Mouse (Mus musculus) forebrain, postnatal 0 days (tissue): ENCODE results near the gene Psme1. TPM values are rescaled to one million over a fixed set of nuclear protein-coding genes. Genes with fewer than 3 reads are reported as not detected.

Experiments
- ATAC-seq: fragments of 200-750 bp; cut with Nextera tagmentation; 2 replicates; pipeline ENCODE4 v1.8.0; 2017; ENCODE audit warnings: mild to moderate bottlenecking, moderate library complexity
- DNase-seq: peaks from one replicate; pipeline ENCODE4 v3.0.0-alpha.2; 2015
- H3K27ac ChIP-seq: fragments of 300-500 bp; sonication (generic); 2 replicates; pipeline ENCODE4 v1.5.1; 2014; ENCODE audit warnings: low read depth, mild to moderate bottlenecking, antibody characterized with exemption, low read length, moderate library complexity, mixed read lengths
- H3K27me3 ChIP-seq: fragments of 300-500 bp; sonication (generic); 2 replicates; pipeline ENCODE4 v1.6.1; 2014; ENCODE audit warnings: mild to moderate bottlenecking, low read length, mixed read lengths; ENCODE audit not compliant: insufficient read depth
- H3K36me3 ChIP-seq: fragments of 300-500 bp; sonication (generic); 2 replicates; pipeline ENCODE4 v1.6.1; 2014; ENCODE audit warnings: mild to moderate bottlenecking, moderate library complexity; ENCODE audit not compliant: insufficient read depth
- H3K4me1 ChIP-seq: fragments of 300-500 bp; sonication (generic); 2 replicates; pipeline ENCODE4 v1.6.1; 2014; ENCODE audit warnings: antibody characterized with exemption; ENCODE audit not compliant: insufficient read depth
- H3K4me2 ChIP-seq: fragments of 300-500 bp; sonication (generic); 2 replicates; pipeline ENCODE4 v1.6.1; 2014; ENCODE audit warnings: low read depth, mild to moderate bottlenecking, moderate library complexity
- H3K4me3 ChIP-seq: fragments of 300-500 bp; sonication (generic); 2 replicates; pipeline ENCODE4 v1.5.1; 2014; ENCODE audit warnings: low read depth, low read length, mixed read lengths
- H3K9ac ChIP-seq: fragments of 300-500 bp; sonication (generic); 2 replicates; pipeline ENCODE4 v1.6.1; 2014; ENCODE audit warnings: mild to moderate bottlenecking
- H3K9me3 ChIP-seq: fragments of 300-500 bp; sonication (generic); 2 replicates; pipeline ENCODE4 v1.6.1; 2016; ENCODE audit warnings: low read length
- CTCF ChIP-seq: sonication (generic); IDR thresholded peaks from 2 replicates; pipeline ENCODE4 v1.5.1; 2016; ENCODE audit warnings: antibody characterized with exemption, control low read depth, low read depth
- WGBS: fragments of 180-500 bp; shearing (Covaris S2); extraction: QIAGEN DNeasy Blood & Tissue Kit; methylation state at CpG from one replicate; pipeline ENCODE4 v1.1.7; 2014; 5-methylcytosine and 5-hydroxymethylcytosine counted together
- polyA plus RNA-seq: library from polyadenylated mRNA; unstranded; fragments of >200 nt; fragmentation: Nextera tagmentation; extraction: Ambion mirVana; gene quantifications from 2 replicates; pipeline ENCODE4 v1.2.1, GENCODE M21; 2015
- total RNA-seq: library from RNA; depleted of rRNA; stranded (reverse); fragments of >200 nt; gene quantifications from 2 replicates; pipeline ENCODE4 v1.2.3, GENCODE M21; 2014

The Psme1 gene
- total and polyA plus RNA-seq, 2 experiments from 2014 or later = 136 to 238 TPM

DNA sequence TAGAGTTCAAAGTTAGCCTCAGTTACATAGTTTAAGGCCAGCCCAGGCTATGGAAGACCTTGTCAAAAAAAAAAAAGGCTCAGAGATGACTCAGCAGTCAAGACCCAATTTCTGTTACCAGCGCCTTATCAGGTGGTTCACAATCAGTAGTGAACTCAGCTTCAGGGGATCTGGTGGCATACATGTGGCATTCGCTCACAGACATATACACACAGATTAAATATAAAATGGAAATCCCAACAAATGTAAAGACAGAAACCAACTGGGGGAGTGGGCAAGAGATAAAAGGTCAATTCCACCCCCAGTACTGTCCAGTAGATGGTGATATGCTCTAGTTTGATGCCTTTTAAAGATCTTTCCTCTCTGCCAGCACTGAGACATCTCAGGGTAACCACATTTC lies 8.2 kb downstream of the Psme1 start:
- no peak for TF ChIP-seq CTCF
- no peak overlapping the region for H3K9ac ChIP-seq
- peaks cover 5% of the 10 kb centered on the region; the same call in 1 of the 2 replicates for H3K4me1 ChIP-seq
- no peak overlapping the region for H3K27ac ChIP-seq
- DNase-seq = no peak
- no peaks in the 10 kb centered on the region for H3K27me3 ChIP-seq
- WGBS = 96% methylated on average over 2 of the region's 2 CpGs
- no peak overlapping the region for H3K4me3 ChIP-seq
- no peak overlapping the region for H3K4me2 ChIP-seq
- ATAC-seq = no peak
- no peaks in the 10 kb centered on the region for H3K9me3 ChIP-seq
- peaks cover 7% of the 10 kb centered on the region for H3K36me3 ChIP-seq

DNA sequence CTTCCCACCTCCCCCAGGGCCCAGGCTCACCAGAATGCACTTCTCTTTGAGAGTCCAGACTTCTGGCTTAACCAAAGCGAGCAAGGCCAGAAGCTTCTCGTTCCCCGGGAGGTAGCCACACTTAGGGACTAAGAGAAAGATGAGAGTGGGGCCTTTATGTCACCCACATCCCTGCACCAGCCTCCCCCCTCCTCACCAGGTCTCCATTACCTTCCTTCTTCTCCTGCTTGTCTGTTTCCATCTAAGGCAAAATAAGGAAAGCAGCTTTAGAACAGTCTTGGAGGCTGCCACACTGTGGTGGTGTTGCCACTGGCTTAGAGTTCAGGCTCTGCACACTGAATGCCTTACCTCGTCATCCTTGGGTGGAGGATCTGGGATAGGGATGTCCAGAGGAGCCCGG lies 11.3 kb downstream of the Psme1 start:
- Histone ChIP-seq H3K4me1 (peaks cover 19% of the 10 kb centered on the region), H3K4me3 (no peak overlapping the region), H3K4me2 (no peak overlapping the region), H3K36me3 (peaks cover 8% of the 10 kb centered on the region; the same call in 1 of the 2 replicates), H3K9me3 (no peaks in the 10 kb centered on the region), H3K9ac (no peak overlapping the region), H3K27me3 (no peaks in the 10 kb centered on the region), H3K27ac (no peak overlapping the region)
- no peak for DNase-seq
- 93% methylated on average over 5 of the region's 5 CpGs for WGBS
- no peak for TF ChIP-seq CTCF
- ATAC-seq = no peak

DNA sequence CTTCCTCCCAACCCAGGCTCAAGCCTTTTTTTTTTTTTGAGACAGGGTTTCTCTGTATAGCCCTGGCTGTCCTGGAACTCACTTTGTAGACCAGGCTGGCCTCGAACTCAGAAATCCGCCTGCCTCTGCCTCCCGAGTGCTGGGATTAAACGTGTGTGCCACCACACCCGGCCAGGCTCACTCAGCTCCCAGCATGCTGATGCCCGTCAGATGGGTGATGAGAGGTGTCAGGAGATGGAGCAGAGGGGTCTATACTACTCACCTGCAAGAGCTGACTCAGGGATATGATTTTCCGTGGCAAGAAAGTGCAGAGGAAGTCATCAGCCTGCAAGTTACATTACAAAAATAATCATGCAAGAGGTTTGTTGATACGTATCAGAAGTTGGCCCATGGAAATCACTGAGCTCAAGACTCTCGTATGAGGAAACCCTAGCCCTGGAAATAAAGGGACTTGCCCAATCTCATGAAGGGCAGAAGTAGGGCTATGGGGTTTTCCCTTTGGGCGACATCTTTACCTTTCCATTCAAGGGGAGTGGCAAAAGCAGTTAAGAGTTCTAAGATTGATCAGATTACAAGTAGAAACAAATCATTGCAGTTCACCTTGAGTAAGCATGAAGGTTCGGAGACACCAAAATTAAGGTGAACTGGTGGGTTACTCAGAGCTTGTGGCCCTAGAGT lies 12.0 kb downstream of the Psme1 start:
- WGBS = 86% methylated on average over 11 of the region's 11 CpGs
- Histone ChIP-seq H3K27ac (no peak overlapping the region), H3K4me3 (peak overlapping the region; percentile 80), H3K4me2 (peak overlapping the region; percentile 95), H3K9me3 (no peaks in the 10 kb centered on the region), H3K27me3 (no peaks in the 10 kb centered on the region), H3K4me1 (peaks cover 19% of the 10 kb centered on the region), H3K36me3 (peaks cover 15% of the 10 kb centered on the region), H3K9ac (peak overlapping the region; percentile 57)
- no peak for DNase-seq
- ATAC-seq = no peak
- TF ChIP-seq CTCF = no peak

DNA sequence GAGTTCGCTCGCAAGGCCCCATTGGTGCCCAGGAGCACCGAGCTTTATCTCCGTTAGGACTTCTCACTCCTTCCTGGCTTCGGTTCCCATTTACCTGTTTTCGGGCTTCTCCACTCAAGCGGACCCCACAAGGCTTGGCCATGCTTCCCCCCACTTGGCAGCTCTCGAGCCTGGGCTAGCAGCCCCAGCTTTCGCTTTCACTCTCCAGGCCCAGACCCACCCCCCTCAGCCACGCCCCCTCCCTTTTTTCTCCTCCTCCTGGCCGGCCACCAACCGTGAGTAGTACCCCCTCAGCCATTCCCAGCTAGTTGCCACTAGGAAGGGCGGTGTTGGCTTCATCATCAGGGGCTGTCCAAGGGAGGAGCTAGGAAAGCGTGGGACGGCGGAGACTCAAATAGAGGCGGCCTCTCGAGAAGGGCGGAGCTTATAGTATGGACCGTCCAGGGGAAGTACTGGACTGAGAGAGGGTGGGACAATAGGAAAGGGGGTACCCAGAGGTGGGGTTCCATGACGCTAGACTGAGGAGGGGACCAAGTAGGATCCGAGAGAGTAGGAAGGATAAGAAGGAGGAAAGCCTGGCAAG lies 12.9 kb downstream of the Psme1 start, which contains the start of gene Psme2:
Gene Psme2 (minus strand): TSS at position 366 of the 583 bp plus-strand sequence.
- Histone ChIP-seq H3K4me2 (peak within 1 kb of the TSS; percentile 95), H3K27ac (peak within 1 kb of the TSS; percentile 82), H3K27me3 (no peaks in the 10 kb centered on the region), H3K4me1 (peaks cover 19% of the 10 kb centered on the region), H3K9me3 (no peaks in the 10 kb centered on the region), H3K36me3 (peaks cover 24% of the 10 kb centered on the region), H3K4me3 (peak within 1 kb of the TSS; percentile 80), H3K9ac (peak within 1 kb of the TSS; percentile 57)
- DNase-seq = peak; percentile 95
- WGBS = 1% methylated on average over 22 of the region's 22 CpGs
- ATAC-seq = peak; percentile 92
- TF ChIP-seq CTCF = no peak

DNA sequence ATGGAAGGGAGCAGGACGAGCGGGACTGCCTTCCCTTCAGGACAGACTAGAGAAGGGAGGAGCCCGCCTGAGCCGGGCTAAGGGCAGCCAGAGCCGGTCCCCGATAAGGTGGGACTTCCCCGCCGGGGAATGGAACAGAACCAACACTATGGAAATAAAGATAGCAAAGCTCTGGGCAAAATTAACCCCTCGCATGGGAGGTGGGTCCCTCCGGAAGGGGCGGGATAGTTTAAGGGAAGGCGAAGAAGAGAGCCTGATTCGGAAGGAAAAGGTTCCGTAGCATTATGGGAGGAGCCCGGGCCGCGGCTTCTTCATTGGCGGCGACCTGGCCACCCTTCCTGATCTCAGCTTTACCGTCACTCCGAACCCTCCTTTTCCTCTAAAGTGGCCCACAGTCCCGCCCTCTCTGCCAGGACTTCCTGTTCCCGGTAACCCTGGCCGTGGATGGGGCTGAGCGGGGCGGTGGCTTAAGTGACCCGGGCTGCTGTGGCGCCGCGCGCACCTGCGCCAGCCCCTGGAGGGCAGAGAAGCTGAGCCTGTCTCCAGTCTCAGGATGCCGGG lies 13.5 kb downstream of the Psme1 start, which contains the start of gene Rnf31:
Gene Rnf31 (plus strand): TSS at position 378 of the 561 bp plus-strand sequence.
- peak; percentile 91 for DNase-seq
- TF ChIP-seq CTCF = no peak
- H3K27ac ChIP-seq = peak within 1 kb of the TSS; percentile 82

DNA sequence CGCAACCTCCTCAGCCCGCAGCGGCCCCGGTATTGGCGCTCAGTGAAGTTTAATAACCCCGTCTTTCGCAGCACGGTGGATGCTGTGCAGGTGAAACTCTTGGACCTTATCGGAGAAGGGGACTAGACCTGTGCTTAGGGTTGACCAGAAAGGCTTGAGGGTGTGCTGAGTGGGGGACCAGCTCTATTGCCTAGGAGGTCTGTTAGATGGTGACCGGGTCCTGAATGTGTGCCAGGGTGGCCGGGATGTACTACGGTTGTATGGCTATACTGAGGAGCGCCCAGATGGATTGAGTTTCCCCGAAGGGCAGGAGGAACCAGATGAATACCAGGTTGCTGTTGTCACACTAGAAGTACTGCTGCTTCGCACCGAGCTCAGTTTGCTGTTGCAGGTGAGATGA lies 14.3 kb downstream of the Psme1 start:
- Histone ChIP-seq H3K4me1 (peaks cover 19% of the 10 kb centered on the region), H3K4me3 (peak overlapping the region; percentile 80), H3K9ac (peak overlapping the region; percentile 57), H3K9me3 (no peaks in the 10 kb centered on the region), H3K27me3 (no peaks in the 10 kb centered on the region), H3K4me2 (peak overlapping the region; percentile 95), H3K36me3 (peaks cover 38% of the 10 kb centered on the region), H3K27ac (peak overlapping the region; percentile 82; the same call in 1 of the 2 replicates)
- ATAC-seq (no peak), DNase-seq (no peak)
- WGBS = 7% methylated on average over 16 of the region's 16 CpGs
- TF ChIP-seq CTCF = no peak

More for the DNA sequence above, 13.5 kb downstream of the Psme1 start, which contains the start of gene Rnf31:
- Histone ChIP-seq H3K4me1 (peaks cover 19% of the 10 kb centered on the region), H3K4me2 (peak within 1 kb of the TSS; percentile 95), H3K27me3 (no peaks in the 10 kb centered on the region), H3K4me3 (peak within 1 kb of the TSS; percentile 80), H3K9me3 (no peaks in the 10 kb centered on the region), H3K36me3 (peaks cover 30% of the 10 kb centered on the region), H3K9ac (peak within 1 kb of the TSS; percentile 57)
- peak; percentile 93 for ATAC-seq
- 1% methylated on average over 33 of the region's 33 CpGs for WGBS
